Mouse (Mus musculus) hindbrain, embryonic 13.5 days (tissue): ENCODE results near the gene Vrk3. TPM values are rescaled to one million over a fixed set of nuclear protein-coding genes. Genes with fewer than 3 reads are reported as not detected.

Experiments
- ATAC-seq: fragments of 200-750 bp; cut with Nextera tagmentation; 2 replicates; pipeline ENCODE4 v1.8.0; 2017; ENCODE audit warnings: moderate TSS enrichment; ENCODE audit not compliant: low FRiP score
- H3K27ac ChIP-seq: fragments of 300-500 bp; sonication (generic); 2 replicates; pipeline ENCODE4 v1.5.1; 2015; ENCODE audit warnings: inconsistent platforms, mild to moderate bottlenecking, moderate library complexity
- H3K27me3 ChIP-seq: fragments of 300-500 bp; sonication (generic); 2 replicates; pipeline ENCODE4 v1.6.1; 2015; ENCODE audit warnings: mild to moderate bottlenecking, inconsistent platforms
- H3K36me3 ChIP-seq: fragments of 300-500 bp; sonication (generic); 2 replicates; pipeline ENCODE4 v1.6.1; 2015; ENCODE audit warnings: mild to moderate bottlenecking, inconsistent platforms
- H3K4me1 ChIP-seq: fragments of 300-500 bp; sonication (generic); replicated peaks from 2 replicates; pipeline ENCODE4 v1.6.1; 2015; ENCODE audit warnings: inconsistent platforms
- H3K4me2 ChIP-seq: fragments of 300-500 bp; sonication (generic); 2 replicates; pipeline ENCODE4 v1.6.1; 2015; ENCODE audit warnings: inconsistent platforms, mild to moderate bottlenecking, moderate library complexity
- H3K4me3 ChIP-seq: fragments of 300-500 bp; sonication (generic); 2 replicates; pipeline ENCODE4 v1.5.1; 2015; ENCODE audit warnings: mild to moderate bottlenecking, inconsistent platforms
- H3K9ac ChIP-seq: fragments of 300-500 bp; sonication (generic); 2 replicates; pipeline ENCODE4 v1.6.1; 2015; ENCODE audit warnings: mild to moderate bottlenecking, inconsistent platforms
- H3K9me3 ChIP-seq: fragments of 300-500 bp; sonication (generic); 2 replicates; pipeline ENCODE4 v1.6.1; 2016; ENCODE audit warnings: inconsistent platforms
- WGBS: fragments of 180-500 bp; shearing (Covaris S2); methylation state at CpG from one replicate; pipeline ENCODE4 v1.1.7; 2015; 5-methylcytosine and 5-hydroxymethylcytosine counted together
- polyA plus RNA-seq: library from polyadenylated mRNA; unstranded; fragments of >200 nt; fragmentation: Nextera tagmentation; extraction: Ambion mirVana; gene quantifications from 2 replicates; pipeline ENCODE4 v1.2.1, GENCODE M21; 2015

Gene Vrk3
- polyA plus RNA-seq, 1 experiment from 2014 or later = 33.0 TPM

DNA sequence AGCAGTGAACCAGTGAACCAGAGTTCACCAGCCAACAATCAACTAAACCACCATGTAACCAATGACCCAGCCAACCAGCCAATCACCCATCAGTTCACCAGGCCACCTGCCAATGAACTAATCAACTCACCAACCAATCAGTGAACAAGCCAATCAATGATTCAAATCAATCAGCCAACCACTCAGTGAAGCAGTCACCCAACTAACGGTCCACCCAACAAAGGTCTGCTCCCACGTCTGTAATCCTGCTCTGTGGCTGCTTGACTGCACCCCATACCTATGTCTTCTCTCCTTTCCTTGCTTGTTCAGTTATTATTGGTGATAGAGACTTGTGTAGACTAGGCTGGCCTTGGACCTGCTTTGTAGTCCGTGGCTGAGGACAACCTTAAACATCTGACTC lies 65.8 kb downstream of the Vrk3 start:
- ATAC-seq = no peak
- H3K4me2 ChIP-seq = no peak overlapping the region
- peaks cover 30% of the 10 kb centered on the region for H3K4me1 ChIP-seq
- H3K4me3 ChIP-seq = no peak overlapping the region
- no peaks in the 10 kb centered on the region for H3K27me3 ChIP-seq
- no peak overlapping the region for H3K27ac ChIP-seq
- WGBS = 92% methylated on average over 3 of the region's 3 CpGs
- no peak overlapping the region for H3K9ac ChIP-seq
- H3K9me3 ChIP-seq = no peaks in the 10 kb centered on the region
- peaks cover 10% of the 10 kb centered on the region; the same call in 1 of the 2 replicates for H3K36me3 ChIP-seq

DNA sequence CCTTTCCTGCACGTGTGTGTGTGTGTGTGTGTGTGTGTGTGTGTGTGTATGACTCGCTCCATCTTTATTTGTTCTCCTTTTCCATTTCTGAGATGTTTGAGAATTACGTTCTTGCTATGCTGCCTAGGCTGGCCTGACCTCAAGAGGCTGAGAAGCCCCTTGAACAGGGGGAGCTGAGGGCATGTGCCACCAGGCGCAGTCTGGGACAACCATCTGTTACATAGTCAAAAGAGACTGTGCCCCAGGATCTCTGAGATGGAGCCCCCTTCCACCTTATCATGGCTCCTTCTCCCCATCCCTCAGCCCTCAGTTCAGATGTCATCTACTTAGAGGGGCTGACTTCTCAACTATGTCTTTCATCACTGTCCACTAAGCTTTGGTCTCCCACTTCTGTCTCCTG lies 66.2 kb downstream of the Vrk3 start:
- peaks cover 10% of the 10 kb centered on the region; the same call in 1 of the 2 replicates for H3K36me3 ChIP-seq
- no peak overlapping the region for H3K4me3 ChIP-seq
- H3K9me3 ChIP-seq = no peaks in the 10 kb centered on the region
- H3K27ac ChIP-seq = no peak overlapping the region
- H3K4me1 ChIP-seq = peaks cover 34% of the 10 kb centered on the region
- 86% methylated on average over 4 of the region's 4 CpGs for WGBS
- H3K9ac ChIP-seq = no peak overlapping the region
- ATAC-seq = no peak
- no peak overlapping the region for H3K4me2 ChIP-seq
- no peaks in the 10 kb centered on the region for H3K27me3 ChIP-seq

DNA sequence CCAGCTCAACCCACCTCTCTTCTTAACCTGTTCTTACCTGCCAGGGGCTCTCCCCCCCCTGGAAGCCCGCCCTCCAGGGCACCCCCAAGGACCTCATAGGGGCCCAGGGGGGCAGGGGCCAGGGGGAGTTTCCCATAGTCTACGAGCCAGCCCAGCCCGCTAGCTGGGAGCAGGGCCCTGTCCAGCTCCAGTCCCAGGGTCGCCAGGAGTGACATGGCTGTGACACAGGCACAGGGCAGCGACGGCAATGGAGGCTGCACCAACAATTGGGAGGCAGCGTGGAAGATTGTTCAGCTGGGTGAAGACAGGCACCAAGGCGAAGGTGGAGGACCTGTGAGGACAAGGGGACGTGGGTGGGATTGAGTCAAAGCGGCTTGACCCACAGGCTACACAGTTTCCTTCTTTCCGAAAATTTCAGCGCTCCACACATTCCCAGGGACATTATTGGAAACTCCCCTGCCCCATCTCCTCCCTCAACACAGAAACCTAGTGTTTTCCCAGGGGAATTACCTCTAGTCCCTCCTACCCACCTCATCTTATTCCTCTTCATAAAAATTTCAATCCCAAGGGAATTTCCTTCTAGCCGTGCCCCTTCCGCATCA lies 66.8 kb downstream of the Vrk3 start:
- peak overlapping the region; percentile 40; the same call in 1 of the 2 replicates for H3K9ac ChIP-seq
- no peaks in the 10 kb centered on the region for H3K9me3 ChIP-seq
- H3K4me2 ChIP-seq = peak overlapping the region; percentile 83
- peak overlapping the region; percentile 84 for H3K4me3 ChIP-seq
- no peaks in the 10 kb centered on the region for H3K27me3 ChIP-seq
- H3K27ac ChIP-seq = peak overlapping the region; percentile 94
- peaks cover 41% of the 10 kb centered on the region for H3K4me1 ChIP-seq
- peak; percentile 5; the same call in 1 of the 2 replicates for ATAC-seq
- H3K36me3 ChIP-seq = peaks cover 10% of the 10 kb centered on the region; the same call in 1 of the 2 replicates
- WGBS = 22% methylated on average over 14 of the region's 14 CpGs

DNA sequence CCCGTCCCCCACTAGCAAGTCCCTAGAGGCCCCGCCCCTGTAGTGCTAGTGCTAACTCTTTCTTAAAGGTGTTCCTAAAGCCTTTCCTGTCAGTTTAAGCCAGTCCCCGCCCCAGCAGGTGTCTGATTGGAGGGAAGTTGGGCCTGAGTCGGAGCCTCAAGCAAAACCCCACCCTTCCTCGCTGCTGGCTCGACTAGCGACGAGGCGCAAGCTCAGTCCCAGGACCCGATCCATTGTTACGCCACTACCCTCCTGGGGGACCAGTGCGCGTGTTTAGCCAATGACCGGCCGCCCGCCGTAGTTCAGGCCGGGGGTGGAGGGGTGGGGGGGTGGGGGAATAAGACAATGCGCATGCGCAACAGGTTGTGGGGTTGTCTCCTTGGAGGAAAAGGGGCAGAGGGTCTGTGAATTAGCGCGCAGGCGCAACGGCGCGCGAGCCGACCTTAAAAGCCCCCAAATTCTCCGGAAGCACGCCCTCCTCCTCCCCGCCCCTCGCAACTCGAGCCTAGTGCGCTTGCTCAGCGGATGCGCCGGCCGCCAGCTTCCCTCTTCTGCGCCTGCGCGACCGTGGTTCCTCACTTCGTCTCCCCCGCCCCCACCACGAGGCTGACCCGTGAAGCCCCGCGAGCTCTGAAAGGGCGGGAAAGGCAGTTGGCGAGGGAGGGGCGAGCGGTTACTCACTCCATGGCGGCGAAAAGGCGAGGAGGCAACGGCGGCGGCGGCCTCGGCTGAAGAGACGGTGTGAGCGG lies 67.7 kb downstream of the Vrk3 start, which contains the start of the genes Nup62 and Il4i1:
TSS of gene Nup62 (plus strand) at position 368 of the 749 bp plus-strand sequence.
TSS of gene Il4i1 (plus strand) at position 667 of the 749 bp plus-strand sequence.
- Histone ChIP-seq H3K9me3 (no peaks in the 10 kb centered on the region), H3K4me1 (peaks cover 46% of the 10 kb centered on the region), H3K27me3 (no peaks in the 10 kb centered on the region), H3K27ac (peak within 1 kb of the TSS; percentile 94), H3K9ac (peak within 1 kb of the TSS; percentile 93), H3K4me2 (peak within 1 kb of the TSS; percentile 83), H3K4me3 (peak within 1 kb of the TSS; percentile 84), H3K36me3 (peaks cover 7% of the 10 kb centered on the region; the same call in 1 of the 2 replicates)
- peak; percentile 95 for ATAC-seq
- WGBS = 0% methylated on average over 62 of the region's 62 CpGs

DNA sequence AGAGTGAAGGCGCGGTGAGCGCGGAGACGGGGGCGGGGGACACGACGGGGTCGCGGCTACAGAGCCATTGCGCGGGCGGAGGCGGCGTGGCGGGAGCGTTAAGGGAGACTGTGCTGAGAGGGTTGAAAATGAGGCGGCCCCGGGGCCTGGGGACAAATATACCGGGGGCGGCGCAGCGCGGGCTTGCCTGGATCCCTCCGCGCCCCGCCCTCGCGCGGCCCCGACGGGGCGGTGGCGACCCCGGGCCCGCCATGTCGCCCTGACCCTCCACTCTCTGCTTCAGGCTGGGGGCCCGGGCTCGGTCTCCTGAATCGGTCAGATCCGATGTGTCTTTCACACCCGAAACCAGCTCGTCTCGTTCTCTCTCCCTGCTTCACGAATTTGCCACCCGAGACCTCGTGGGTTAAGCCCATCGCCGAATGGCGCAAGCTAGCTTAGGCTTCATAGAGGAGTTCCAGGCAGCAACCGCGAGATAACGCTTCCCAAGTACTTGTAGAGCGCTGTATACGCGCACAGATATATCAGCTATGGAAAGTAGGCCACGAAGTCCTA lies 68.3 kb downstream of the Vrk3 start, which contains the start of gene Atf5:
TSS of gene Atf5 (minus strand) at position 189 of the 552 bp plus-strand sequence.
- H3K27ac ChIP-seq = peak within 1 kb of the TSS; percentile 94
- H3K27me3 ChIP-seq = no peaks in the 10 kb centered on the region
- ATAC-seq = peak; percentile 2; the same call in 1 of the 2 replicates
- under 1% methylated on average over 55 of the region's 57 CpGs for WGBS
- peaks cover 48% of the 10 kb centered on the region for H3K4me1 ChIP-seq
- 0 out of 2 replicates have a peak, but pooled peaks cover 5% of the 10 kb centered on the region for H3K36me3 ChIP-seq
- H3K4me2 ChIP-seq = peak within 1 kb of the TSS; percentile 83
- peak within 1 kb of the TSS; percentile 93 for H3K9ac ChIP-seq
- no peaks in the 10 kb centered on the region for H3K9me3 ChIP-seq
- H3K4me3 ChIP-seq = peak within 1 kb of the TSS; percentile 84

DNA sequence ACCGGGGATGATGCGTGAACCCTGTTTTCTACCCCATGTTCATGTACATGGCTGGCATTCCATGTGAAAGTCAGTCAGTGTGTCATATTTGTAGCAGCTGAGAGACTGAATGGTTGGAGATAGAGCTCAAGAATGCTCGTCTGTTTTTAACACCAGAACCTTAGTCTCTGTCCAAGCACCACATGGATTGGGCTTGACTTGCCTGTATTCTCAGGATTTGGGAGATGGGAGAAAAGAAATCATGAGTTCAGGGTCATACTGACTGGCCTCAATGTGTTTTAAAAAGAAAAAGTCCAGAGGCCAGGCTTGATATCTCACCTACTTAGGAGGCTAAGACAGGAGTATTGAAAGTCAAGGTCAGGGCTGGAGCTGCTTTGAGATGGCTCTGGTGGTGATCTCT lies 69.2 kb downstream of the Vrk3 start:
- peak overlapping the region; percentile 93 for H3K9ac ChIP-seq

DNA sequence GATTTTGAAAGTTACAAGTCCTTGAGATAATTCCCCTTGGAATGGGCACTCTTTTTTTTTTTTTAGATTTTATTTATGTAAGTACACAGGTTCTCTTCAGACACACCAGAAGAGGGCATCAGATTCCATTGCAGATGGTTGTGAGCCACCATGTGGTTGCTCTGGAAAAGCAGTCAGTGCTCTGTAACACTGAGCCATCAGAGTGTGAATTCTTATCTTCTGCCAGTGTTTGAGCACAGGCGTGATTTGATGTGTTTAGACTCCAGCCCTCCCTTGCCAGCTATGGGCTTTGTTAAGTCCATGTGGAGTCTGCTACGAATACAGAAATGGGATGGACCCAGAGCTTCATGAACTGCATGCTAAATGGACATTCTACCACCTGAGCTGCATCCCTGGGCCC lies 70.0 kb downstream of the Vrk3 start:
- Histone ChIP-seq H3K9ac (no peak overlapping the region), H3K4me1 (peaks cover 50% of the 10 kb centered on the region), H3K4me3 (peak overlapping the region; percentile 84; the same call in 1 of the 2 replicates), H3K27me3 (no peaks in the 10 kb centered on the region), H3K4me2 (peak overlapping the region; percentile 83), H3K9me3 (no peaks in the 10 kb centered on the region), H3K27ac (no peak overlapping the region), H3K36me3 (no peaks in the 10 kb centered on the region)
- no peak for ATAC-seq
- WGBS = 40% methylated on average over 2 of the region's 2 CpGs

More for the DNA sequence above, 69.2 kb downstream of the Vrk3 start:
- peaks cover 50% of the 10 kb centered on the region for H3K4me1 ChIP-seq
- no peaks in the 10 kb centered on the region for H3K9me3 ChIP-seq
- 33% methylated on average over 3 of the region's 3 CpGs for WGBS
- H3K4me3 ChIP-seq = peak overlapping the region; percentile 84
- H3K27me3 ChIP-seq = no peaks in the 10 kb centered on the region
- ATAC-seq = no peak
- no peak overlapping the region for H3K27ac ChIP-seq
- H3K36me3 ChIP-seq = no peaks in the 10 kb centered on the region
- peak overlapping the region; percentile 83 for H3K4me2 ChIP-seq

DNA sequence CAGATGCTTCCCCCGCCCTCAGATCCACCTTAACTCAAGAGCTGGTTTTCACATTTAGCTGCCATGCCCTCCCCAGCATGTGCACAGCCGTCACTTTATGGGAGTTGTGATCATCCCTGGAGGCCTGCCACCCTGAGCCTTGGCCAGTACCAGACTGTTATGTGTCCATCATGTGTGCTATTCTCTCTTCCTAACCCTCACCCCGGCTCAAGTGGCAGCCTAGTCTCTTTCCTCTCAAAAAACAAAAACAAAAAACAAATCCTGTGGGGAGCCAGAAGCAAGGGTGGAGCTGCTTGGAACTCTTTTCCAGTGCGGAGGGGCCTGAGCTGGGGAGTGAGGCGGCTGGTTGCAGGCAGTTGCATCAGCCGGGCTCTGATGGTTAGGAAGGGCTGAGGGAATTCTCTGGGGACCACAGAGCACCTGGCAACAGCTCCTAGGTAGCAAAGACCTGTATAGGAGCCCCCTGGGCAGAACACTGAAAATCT lies 70.6 kb downstream of the Vrk3 start:
- Histone ChIP-seq H3K9me3 (no peaks in the 10 kb centered on the region), H3K4me2 (peak overlapping the region; percentile 83), H3K4me3 (peak overlapping the region; percentile 10; the same call in 1 of the 2 replicates), H3K27me3 (no peaks in the 10 kb centered on the region), H3K36me3 (no peaks in the 10 kb centered on the region), H3K4me1 (peaks cover 50% of the 10 kb centered on the region), H3K9ac (peak overlapping the region; percentile 53), H3K27ac (0 out of 2 replicates have a peak overlapping the region, but pooled peaks have one; percentile 10)
- 39% methylated on average over 6 of the region's 6 CpGs for WGBS
- no peak for ATAC-seq

DNA sequence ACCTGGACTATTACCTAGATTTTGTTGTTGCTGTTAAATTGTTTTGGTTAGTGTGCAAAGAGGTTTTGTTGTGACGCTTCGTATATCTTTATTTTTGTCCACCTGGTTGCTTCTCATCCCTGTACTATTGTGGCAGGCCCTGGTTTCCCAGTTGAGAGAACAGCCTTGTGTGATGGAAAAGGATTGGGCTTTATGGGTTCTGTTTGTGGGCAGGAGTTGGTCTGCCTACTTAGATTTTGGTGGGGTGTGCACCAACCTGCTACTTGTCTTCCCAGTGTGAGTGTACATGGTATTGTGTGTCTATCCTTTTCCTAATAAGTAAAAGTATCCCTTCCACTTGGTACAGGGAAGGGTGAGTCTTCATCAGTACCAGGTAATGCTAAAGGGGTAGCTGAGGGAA lies 71.2 kb downstream of the Vrk3 start:
- Histone ChIP-seq H3K36me3 (no peaks in the 10 kb centered on the region), H3K9me3 (no peaks in the 10 kb centered on the region), H3K27me3 (no peaks in the 10 kb centered on the region), H3K4me2 (peak overlapping the region; percentile 83), H3K27ac (0 out of 2 replicates have a peak overlapping the region, but pooled peaks have one; percentile 10), H3K4me3 (no peak overlapping the region), H3K9ac (peak overlapping the region; percentile 53), H3K4me1 (peaks cover 52% of the 10 kb centered on the region)
- 89% methylated on average over 2 of the region's 2 CpGs for WGBS
- ATAC-seq = no peak

DNA sequence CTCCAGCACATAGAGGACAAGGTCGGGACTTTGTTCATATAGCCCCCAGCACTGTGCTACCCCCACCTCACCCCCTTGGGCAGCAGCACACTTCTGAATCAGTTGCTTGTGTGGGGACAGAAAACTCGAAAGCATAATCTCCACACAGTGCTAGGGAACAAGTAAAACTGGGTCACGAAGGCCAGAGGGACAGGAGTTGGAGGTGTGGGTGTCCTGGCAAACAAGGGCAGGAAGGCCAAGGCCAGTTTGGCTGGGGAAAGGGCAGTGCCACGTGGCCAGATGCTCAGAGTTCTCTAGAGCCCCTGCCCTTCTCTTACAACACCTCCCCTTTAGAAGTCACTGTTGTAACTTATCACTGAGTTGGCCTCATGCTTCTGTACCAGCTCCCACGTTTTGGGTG lies 71.7 kb downstream of the Vrk3 start:
- ATAC-seq = no peak
- Histone ChIP-seq H3K36me3 (no peaks in the 10 kb centered on the region), H3K27ac (no peak overlapping the region), H3K4me3 (no peak overlapping the region), H3K4me1 (peaks cover 54% of the 10 kb centered on the region), H3K9me3 (no peaks in the 10 kb centered on the region), H3K27me3 (no peaks in the 10 kb centered on the region), H3K9ac (peak overlapping the region; percentile 46; the same call in 1 of the 2 replicates), H3K4me2 (no peak overlapping the region)
- WGBS = 71% methylated on average over 5 of the region's 5 CpGs

DNA sequence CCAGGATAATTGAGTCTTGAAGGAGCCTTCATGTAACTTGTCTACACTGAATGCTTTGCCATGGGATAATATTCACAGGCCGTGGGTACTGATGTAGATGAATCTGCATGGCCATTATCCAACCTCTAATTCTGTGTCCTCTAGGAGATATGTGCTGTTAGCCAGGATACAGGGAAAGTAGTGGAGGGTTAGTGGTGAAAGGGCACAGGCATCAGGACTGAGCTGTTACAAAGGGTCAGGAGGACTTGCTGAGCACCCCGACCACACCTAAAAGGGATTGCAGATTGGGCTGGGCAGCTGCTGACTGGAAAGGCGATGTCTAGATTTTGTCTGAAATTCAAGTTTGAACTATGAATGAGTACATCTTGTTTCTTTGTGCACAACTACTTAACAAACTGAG lies 72.3 kb downstream of the Vrk3 start:
- WGBS = 92% methylated on average over 3 of the region's 3 CpGs
- ATAC-seq = no peak
- H3K4me1 ChIP-seq = peaks cover 47% of the 10 kb centered on the region

More for the DNA sequence above, 72.3 kb downstream of the Vrk3 start:
- H3K9me3 ChIP-seq = no peaks in the 10 kb centered on the region
- H3K9ac ChIP-seq = no peak overlapping the region
- H3K4me2 ChIP-seq = no peak overlapping the region
- H3K27me3 ChIP-seq = no peaks in the 10 kb centered on the region
- H3K4me3 ChIP-seq = no peak overlapping the region
- H3K27ac ChIP-seq = no peak overlapping the region
- no peaks in the 10 kb centered on the region for H3K36me3 ChIP-seq
